Mouse (Mus musculus): ENCODE data around the gene Nucb1. TPM values are rescaled to one million over a fixed set of nuclear protein-coding genes. Genes with fewer than 3 reads are reported as not detected.
"Not testable (repeated sequence)": the region's sequence is repeated elsewhere in the genome, so short reads cannot be mapped to it uniquely, and the experiment has no call there.

The Nucb1 gene
- polyA plus RNA-seq, 1 experiment from 2014 or later = 149 TPM

DNA sequence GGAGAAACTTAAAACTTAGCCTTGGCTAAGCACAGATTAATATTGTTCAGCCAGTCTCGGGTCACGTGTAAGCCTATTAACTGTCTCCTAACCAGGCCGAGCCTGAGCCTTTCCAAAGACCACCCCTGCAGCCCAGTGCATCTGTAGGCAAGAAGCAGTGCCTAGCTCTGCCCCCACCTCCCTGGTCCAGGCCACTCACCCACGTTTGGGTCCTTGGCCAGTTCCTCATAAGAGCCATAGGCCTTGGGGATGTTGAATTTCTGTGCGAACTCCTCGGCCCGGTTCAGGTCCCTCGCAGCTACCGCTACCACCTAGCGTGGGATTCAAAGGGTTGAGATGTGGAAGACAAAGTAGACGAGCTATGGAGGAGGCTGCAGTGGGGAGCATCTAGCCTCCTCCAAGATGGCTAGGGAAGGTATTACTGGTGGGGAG is 22.3 kb downstream of the Nucb1 start:
- ATAC-seq (ENCODE audit: insufficient number of reproducible peaks, insufficient read depth, low FRiP score, low TSS enrichment, low read depth) = peak; percentile 64; the same call in 1 of the 2 replicates

DNA sequence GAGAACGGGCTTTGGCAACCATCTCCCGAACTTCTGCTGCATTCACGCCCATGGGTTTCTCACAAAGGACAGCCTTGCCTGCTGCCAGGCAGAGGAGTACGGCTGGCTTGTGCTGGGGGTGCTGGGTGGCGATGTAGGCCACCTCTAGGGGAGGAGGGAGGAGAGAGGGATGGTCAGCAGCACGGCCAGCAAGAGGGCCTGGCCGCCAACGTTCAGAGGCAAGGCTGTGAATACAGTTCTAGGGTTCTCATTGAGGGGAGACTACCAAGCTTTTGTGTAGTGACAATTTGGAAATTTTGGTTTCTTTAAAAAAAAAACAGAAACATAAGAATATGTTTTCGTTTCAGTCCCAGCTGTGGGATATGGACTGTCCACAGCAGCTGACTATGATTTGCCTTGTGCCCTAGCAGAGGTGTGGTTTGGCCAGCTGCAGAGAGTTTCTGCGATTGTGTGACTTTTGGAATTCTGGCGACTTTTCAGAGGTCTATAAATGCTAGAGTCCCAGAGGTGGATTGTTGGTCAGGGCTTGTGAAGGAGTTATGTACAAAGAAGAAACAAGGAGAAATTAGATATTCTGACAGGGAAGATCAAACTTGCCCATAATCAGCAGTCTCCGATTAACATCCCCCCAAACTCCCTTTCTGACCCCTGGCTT is 23.3 kb downstream of the Nucb1 start, which contains the start of gene Gm45808:
Gene Gm45808 (minus strand): TSS at position 51 of the 655 bp plus-strand sequence.
- WGBS = 81% methylated on average over 12 of the region's 12 CpGs
- Histone ChIP-seq H3K27ac (peak within 1 kb of the TSS; percentile 74; the same call in 1 of the 2 replicates), H3K9ac (replicated peaks) (no peak within 1 kb of the TSS), H3K4me3 (replicated peaks) (no peak within 1 kb of the TSS; the same call in 1 of the 2 replicates), H3K4me2 (no peak within 1 kb of the TSS), H3K9me3 (no peaks in the 10 kb centered on the region), H3K36me3 (peaks cover under 1% of the 10 kb centered on the region; the same call in 1 of the 2 replicates), H3K27me3 (no peaks in the 10 kb centered on the region), H3K4me1 (replicated peaks) (peaks cover 27% of the 10 kb centered on the region)
- ATAC-seq (ENCODE audit: insufficient number of reproducible peaks, insufficient read depth, low FRiP score, low TSS enrichment, low read depth) = no peak

More for the DNA sequence above, 22.3 kb downstream of the Nucb1 start:
- peak overlapping the region; percentile 73 for H3K4me2 ChIP-seq
- peak overlapping the region; percentile 44 for H3K4me3 ChIP-seq (replicated peaks)
- no peaks in the 10 kb centered on the region for H3K9me3 ChIP-seq
- 27% methylated on average over 11 of the region's 11 CpGs for WGBS
- peak overlapping the region; percentile 74 for H3K27ac ChIP-seq
- H3K4me1 ChIP-seq (replicated peaks) = peaks cover 27% of the 10 kb centered on the region
- H3K9ac ChIP-seq (replicated peaks) = peak overlapping the region; percentile 61; the same call in 1 of the 2 replicates
- H3K27me3 ChIP-seq = no peaks in the 10 kb centered on the region
- H3K36me3 ChIP-seq = peaks cover 10% of the 10 kb centered on the region

DNA sequence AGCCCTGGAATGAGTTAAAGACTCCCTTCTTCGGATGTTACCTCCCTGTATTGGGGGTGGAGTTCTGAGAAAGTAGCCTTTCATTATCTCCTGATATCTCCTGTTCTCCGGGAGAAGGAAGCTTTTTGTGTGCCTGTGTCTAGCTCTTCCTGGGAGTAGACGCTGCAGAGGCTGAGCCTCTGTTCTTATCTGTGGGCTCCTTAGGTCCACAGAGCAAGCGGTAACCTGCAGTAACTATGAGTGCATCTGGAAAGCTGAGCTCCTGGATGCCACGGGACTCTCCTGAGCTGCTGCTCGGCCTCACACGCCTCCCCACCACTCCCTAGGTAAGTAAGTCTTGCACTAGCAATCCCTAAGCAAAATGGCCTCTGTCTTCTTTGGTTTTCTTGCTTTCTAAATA is 24.0 kb downstream of the Nucb1 start:
- Histone ChIP-seq H3K4me2 (no peak overlapping the region), H3K36me3 (no peaks in the 10 kb centered on the region), H3K4me1 (replicated peaks) (peaks cover 27% of the 10 kb centered on the region), H3K9me3 (no peaks in the 10 kb centered on the region), H3K9ac (replicated peaks) (no peak overlapping the region), H3K27me3 (no peaks in the 10 kb centered on the region), H3K27ac (no peak overlapping the region), H3K4me3 (replicated peaks) (no peak overlapping the region)
- WGBS = 80% methylated on average over 7 of the region's 7 CpGs
- no peak for ATAC-seq (ENCODE audit: insufficient number of reproducible peaks, insufficient read depth, low FRiP score, low TSS enrichment, low read depth)

DNA sequence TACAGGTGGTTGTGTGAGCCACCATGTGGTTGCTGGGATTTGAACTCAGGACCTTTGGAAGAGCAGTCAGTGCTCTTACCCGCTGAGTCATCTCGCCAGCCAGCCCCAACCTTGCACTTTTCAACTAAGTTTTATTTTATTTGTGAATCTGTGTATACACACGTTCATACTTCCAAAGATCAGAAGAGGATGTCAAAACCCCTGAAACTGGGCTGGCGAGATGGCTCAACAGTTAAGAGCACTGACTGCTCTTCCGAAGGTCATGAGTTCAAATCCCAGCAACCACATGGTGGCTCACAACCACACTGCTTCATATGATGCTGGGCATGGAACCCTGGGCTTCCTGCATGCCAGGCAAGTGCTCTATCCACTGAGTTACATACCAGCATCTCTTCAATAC is 25.2 kb downstream of the Nucb1 start:
- H3K4me3 ChIP-seq (replicated peaks); ATAC-seq (ENCODE audit: insufficient number of reproducible peaks, insufficient read depth, low FRiP score, low TSS enrichment, low read depth); H3K27ac ChIP-seq; H3K27me3 ChIP-seq; H3K9ac ChIP-seq (replicated peaks); H3K4me2 ChIP-seq; H3K9me3 ChIP-seq; H3K36me3 ChIP-seq: not testable (repeated sequence)
- 91% methylated on average over 5 of the region's 5 CpGs for WGBS
- peaks cover 17% of the 10 kb centered on the region; the same call in 1 of the 2 replicates for H3K4me1 ChIP-seq (replicated peaks)

DNA sequence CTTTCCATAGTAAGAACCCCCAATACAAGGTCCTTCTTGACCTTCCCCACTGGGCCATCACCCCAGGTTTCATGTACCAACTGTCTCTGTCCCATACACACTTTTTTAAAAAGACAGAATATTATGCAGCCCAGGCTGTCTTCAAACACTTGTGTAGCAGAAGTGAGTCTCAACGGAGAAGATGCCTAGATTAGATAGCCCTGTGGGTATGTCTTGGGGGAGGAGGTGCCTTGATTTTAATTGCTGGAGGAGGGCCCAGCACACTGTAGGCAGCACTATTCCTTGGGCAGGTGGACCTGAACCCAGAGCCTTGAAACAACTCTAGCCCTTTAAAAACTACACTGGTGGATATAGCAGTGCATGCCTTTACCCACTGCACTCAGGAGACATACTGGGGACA is 28.0 kb downstream of the Nucb1 start:
- Histone ChIP-seq H3K27me3 (no peaks in the 10 kb centered on the region), H3K4me2 (no peak overlapping the region), H3K9me3 (no peaks in the 10 kb centered on the region), H3K4me3 (replicated peaks) (no peak overlapping the region), H3K9ac (replicated peaks) (no peak overlapping the region), H3K36me3 (no peaks in the 10 kb centered on the region), H3K4me1 (replicated peaks) (no peaks in the 10 kb centered on the region), H3K27ac (no peak overlapping the region)
- ATAC-seq (ENCODE audit: insufficient number of reproducible peaks, insufficient read depth, low FRiP score, low TSS enrichment, low read depth) = no peak
- 92% methylated on average over 1 of the region's 1 CpGs for WGBS

DNA sequence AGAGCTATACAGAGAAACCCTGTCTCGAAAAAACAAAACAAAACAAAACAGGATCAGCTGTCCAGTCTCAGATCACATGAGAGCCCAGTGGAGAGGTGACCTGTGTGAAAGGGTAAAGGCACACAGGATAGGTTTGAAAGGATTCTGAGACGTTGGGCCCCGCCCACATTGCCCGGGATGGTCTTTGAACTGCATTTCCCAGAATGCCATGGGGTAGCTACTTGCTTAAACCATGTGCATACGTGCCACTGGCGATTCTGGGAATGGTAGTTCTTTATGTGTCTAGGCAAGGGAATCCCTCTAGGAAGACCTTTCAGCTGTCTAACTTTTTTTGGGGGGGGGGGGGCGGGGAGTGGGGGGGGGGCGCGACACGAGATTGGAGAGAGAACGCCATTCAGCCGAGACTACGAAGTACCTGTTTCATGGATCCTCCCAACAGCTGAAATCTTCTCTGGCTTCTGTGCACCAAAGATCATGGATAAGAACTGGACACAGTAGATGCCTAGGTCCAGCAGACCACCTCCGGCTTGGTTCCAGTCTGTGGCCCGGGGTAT is 28.8 kb downstream of the Nucb1 start, which contains the start of gene Tulp2:
Gene Tulp2 (plus strand): TSS at position 504 of the 554 bp plus-strand sequence.
- Histone ChIP-seq H3K9ac (replicated peaks) (no peak within 1 kb of the TSS), H3K4me1 (replicated peaks) (no peaks in the 10 kb centered on the region), H3K36me3 (no peaks in the 10 kb centered on the region), H3K9me3 (no peaks in the 10 kb centered on the region), H3K27ac (no peak within 1 kb of the TSS), H3K4me3 (replicated peaks) (no peak within 1 kb of the TSS), H3K27me3 (no peaks in the 10 kb centered on the region), H3K4me2 (no peak within 1 kb of the TSS)
- peak; percentile 78 for ATAC-seq (ENCODE audit: insufficient number of reproducible peaks, insufficient read depth, low FRiP score, low TSS enrichment, low read depth)
- 55% methylated on average over 14 of the region's 15 CpGs for WGBS

DNA sequence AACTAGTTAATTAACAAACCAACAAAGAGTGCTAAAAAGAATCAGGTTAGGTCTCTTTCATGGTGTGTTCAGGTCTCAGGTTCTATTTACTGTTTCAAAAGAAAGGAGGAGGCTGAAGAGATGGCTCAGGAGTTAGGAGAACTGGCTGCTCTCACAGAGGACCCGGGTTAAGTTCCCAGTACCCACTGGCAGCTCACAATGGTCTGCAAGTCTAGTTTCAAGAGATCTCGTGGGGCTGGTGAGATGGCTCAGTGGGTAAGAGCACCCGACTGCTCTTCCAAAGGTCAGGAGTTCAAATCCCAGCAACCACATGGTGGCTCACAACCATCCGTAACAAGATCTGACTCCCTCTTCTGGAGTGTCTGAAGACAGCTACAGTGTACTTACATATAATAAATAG is 29.9 kb downstream of the Nucb1 start:
- not testable (repeated sequence) for H3K27ac ChIP-seq; H3K9me3 ChIP-seq; H3K4me2 ChIP-seq; H3K4me3 ChIP-seq (replicated peaks); H3K36me3 ChIP-seq; H3K27me3 ChIP-seq; ATAC-seq (ENCODE audit: insufficient number of reproducible peaks, insufficient read depth, low FRiP score, low TSS enrichment, low read depth); H3K9ac ChIP-seq (replicated peaks); H3K4me1 ChIP-seq (replicated peaks)
- 84% methylated on average over 3 of the region's 4 CpGs for WGBS

DNA sequence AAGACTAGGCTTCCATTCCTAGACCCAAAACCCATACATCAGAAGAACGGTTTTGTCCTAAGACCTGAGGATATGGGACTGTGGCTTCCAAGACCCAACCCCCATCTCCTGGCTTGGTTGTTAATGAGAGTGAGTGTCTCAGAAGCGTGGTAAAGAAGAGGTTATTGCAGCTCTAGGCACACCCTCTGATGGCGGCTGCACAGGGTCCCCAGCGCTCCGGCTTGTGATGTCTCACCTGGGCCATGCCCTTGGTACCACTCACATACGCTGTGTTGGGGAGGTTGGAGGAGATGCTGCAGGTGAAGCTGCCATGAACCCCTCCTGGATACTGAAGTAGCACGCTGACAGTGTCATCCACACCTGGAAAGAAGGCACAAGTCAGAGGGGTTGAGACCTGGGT is 31.4 kb downstream of the Nucb1 start:
- no peak for ATAC-seq (ENCODE audit: insufficient number of reproducible peaks, insufficient read depth, low FRiP score, low TSS enrichment, low read depth)
- Histone ChIP-seq H3K9ac (replicated peaks) (no peak overlapping the region), H3K9me3 (no peaks in the 10 kb centered on the region), H3K4me2 (no peak overlapping the region), H3K4me1 (replicated peaks) (no peaks in the 10 kb centered on the region), H3K4me3 (replicated peaks) (no peak overlapping the region), H3K27me3 (no peaks in the 10 kb centered on the region), H3K36me3 (no peaks in the 10 kb centered on the region), H3K27ac (no peak overlapping the region)
- 91% methylated on average over 7 of the region's 7 CpGs for WGBS

DNA sequence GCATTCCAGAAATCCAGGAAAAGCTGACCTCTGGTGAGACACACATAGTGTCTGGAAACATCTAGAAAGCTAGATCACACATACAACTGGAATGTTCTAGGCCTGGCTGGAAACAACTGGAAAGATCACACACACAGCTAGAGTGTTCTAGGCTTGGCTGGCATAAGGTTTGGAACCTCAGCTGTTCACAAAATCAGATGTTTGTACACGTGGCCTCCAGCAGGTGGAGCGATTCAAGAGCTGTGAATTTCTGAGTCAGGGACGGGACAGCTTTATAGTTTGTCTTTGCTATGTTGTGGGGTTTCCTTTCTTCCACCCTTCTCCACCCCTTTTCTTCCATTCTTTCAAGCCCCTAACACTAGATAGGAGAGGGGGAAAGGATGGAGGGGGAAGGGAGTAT is 33.2 kb downstream of the Nucb1 start:
- Histone ChIP-seq H3K27me3 (no peaks in the 10 kb centered on the region), H3K27ac (0 out of 2 replicates have a peak overlapping the region, but pooled peaks have one; percentile 17), H3K9ac (replicated peaks) (no peak overlapping the region), H3K4me3 (replicated peaks) (no peak overlapping the region), H3K9me3 (no peaks in the 10 kb centered on the region), H3K36me3 (no peaks in the 10 kb centered on the region), H3K4me2 (no peak overlapping the region), H3K4me1 (replicated peaks) (no peaks in the 10 kb centered on the region)
- no peak for ATAC-seq (ENCODE audit: insufficient number of reproducible peaks, insufficient read depth, low FRiP score, low TSS enrichment, low read depth)
- WGBS = 15% methylated on average over 3 of the region's 3 CpGs

DNA sequence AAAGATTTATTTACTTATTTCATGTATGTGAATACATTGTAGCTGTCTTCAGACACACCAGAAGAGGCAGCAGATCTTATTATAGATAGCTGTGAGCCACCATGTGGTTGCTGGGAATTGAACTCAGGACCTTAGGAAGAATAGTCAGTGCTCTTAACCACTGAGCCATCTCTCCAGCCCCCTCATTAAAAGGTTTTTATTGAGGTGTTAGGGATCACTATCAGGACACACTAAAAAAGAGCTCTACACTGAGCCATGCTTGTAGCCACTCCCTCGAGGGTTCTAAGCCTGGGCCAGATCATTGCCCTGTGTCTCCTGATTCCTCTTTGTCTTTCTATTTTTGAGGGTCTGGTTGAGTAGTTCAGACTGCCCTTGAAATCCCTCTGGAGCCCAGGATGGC is 33.8 kb downstream of the Nucb1 start:
- H3K9me3 ChIP-seq = no peaks in the 10 kb centered on the region
- H3K4me1 ChIP-seq (replicated peaks) = no peaks in the 10 kb centered on the region
- no peak for ATAC-seq (ENCODE audit: insufficient number of reproducible peaks, insufficient read depth, low FRiP score, low TSS enrichment, low read depth)
- no peak overlapping the region for H3K4me2 ChIP-seq
- H3K36me3 ChIP-seq = no peaks in the 10 kb centered on the region
- no peak overlapping the region for H3K4me3 ChIP-seq (replicated peaks)
- no peak overlapping the region for H3K27ac ChIP-seq
- 67% methylated on average over 1 of the region's 1 CpGs for WGBS
- H3K27me3 ChIP-seq = no peaks in the 10 kb centered on the region
- no peak overlapping the region for H3K9ac ChIP-seq (replicated peaks)

DNA sequence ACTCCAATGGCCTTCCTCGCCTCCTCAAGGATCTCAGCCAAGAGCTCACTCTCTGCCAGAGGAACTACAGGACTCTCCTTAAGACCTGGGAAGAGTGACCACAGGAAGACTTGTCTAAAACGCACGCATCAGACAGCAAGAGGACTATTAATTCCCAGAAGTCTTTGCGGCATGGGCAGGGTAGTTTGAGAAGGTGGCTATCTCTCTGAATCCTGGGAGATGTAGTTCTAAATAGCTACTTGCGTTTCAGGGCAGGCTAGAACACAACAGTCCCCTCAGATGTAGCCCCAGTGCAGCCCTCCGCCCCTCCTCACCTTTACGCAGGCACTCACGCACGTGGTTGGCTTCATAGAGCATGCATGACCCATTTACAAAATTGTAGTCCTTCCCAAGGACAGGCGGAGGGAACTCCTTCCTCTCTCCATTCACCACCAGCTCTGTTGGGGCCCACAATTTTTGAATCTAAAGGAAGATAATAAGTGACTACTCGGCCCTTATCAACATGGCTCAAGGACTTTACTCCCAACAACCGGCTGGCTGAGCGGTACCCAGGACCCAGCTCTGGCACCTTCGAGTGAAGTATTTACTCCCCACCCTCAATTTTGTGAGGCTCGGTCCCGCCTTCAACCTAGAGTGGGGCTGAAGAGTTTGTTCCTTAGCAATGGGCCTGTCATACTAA is 34.8 kb downstream of the Nucb1 start:
- Histone ChIP-seq H3K27me3 (no peaks in the 10 kb centered on the region), H3K4me3 (replicated peaks) (peak overlapping the region; percentile 20; the same call in 1 of the 2 replicates), H3K36me3 (no peaks in the 10 kb centered on the region), H3K9me3 (no peaks in the 10 kb centered on the region), H3K27ac (0 out of 2 replicates have a peak overlapping the region, but pooled peaks have one; percentile 24), H3K9ac (replicated peaks) (peak overlapping the region; percentile 42; the same call in 1 of the 2 replicates), H3K4me2 (peak overlapping the region; percentile 39), H3K4me1 (replicated peaks) (no peaks in the 10 kb centered on the region)
- ATAC-seq (ENCODE audit: insufficient number of reproducible peaks, insufficient read depth, low FRiP score, low TSS enrichment, low read depth) = no peak
- 64% methylated on average over 16 of the region's 16 CpGs for WGBS
